Mouse (Mus musculus) layer of hippocampus, adult 18-20 months (tissue): ENCODE results near the gene Lysmd1. TPM values are rescaled to one million over a fixed set of nuclear protein-coding genes. Genes with fewer than 3 reads are reported as not detected.
A peak's percentile ranks its signal among the peaks of the same experiment; 100 is the strongest.

Experiments
- DNase-seq, 2 experiments: peaks; one replicate each; pipeline ENCODE4 v3.0.0; 2022; ENCODE audit warnings: low spot score in 2 of 2
- total RNA-seq, 2 experiments: library from RNA; stranded (reverse); gene quantifications; 2 replicates each; pipeline ENCODE4 v1.2.3; 2021

Gene Lysmd1
- total RNA-seq, 2 experiments from 2014 or later: 16.1 to 16.5 TPM

- DNase-seq: no peak
These were observed 1.7 kb downstream of the Lysmd1 start for GRCm38 (mm10) chr3:95135433-95136052.

- DNase-seq: no peak
These were observed 2.4 kb downstream of the Lysmd1 start for GRCm38 (mm10) chr3:95136336-95136735.

GRCm38 (mm10) chr3:95139586-95140288 is 5.8 kb downstream of the Lysmd1 start:
- no peak for DNase-seq

GRCm38 (mm10) chr3:95140289-95140595 is 6.4 kb downstream of the Lysmd1 start:
- DNase-seq: no peak

GRCm38 (mm10) chr3:95140795-95141194 is 6.9 kb downstream of the Lysmd1 start:
- DNase-seq: no peak

- no peak for DNase-seq
These were observed 7.6 kb downstream of the Lysmd1 start for GRCm38 (mm10) chr3:95141474-95141873.

- no peak for DNase-seq
These were observed 8.2 kb downstream of the Lysmd1 start, which contains the start of gene Tnfaip8l2 for GRCm38 (mm10) chr3:95141952-95142616. Tnfaip8l2 (minus strand) TSS chr3:95142360.

GRCm38 (mm10) chr3:95142617-95143011 is 8.7 kb downstream of the Lysmd1 start:
- peak; percentile 69 to 91 for DNase-seq

- no peak for DNase-seq
These were observed 14.0 kb downstream of the Lysmd1 start for GRCm38 (mm10) chr3:95147924-95148323.

- DNase-seq: no peak
These were observed 20.0 kb downstream of the Lysmd1 start for GRCm38 (mm10) chr3:95153874-95154273.

GRCm38 (mm10) chr3:95159511-95159986 is 25.7 kb downstream of the Lysmd1 start:
- no peak for DNase-seq

GRCm38 (mm10) chr3:95159987-95160963 is 26.4 kb downstream of the Lysmd1 start, which contains the start of gene Sema6c:
Sema6c (plus strand) TSS chr3:95160457.
- DNase-seq: peak; percentile 84 to 91

GRCm38 (mm10) chr3:95161041-95161551 is 27.2 kb downstream of the Lysmd1 start:
- no peak for DNase-seq

- DNase-seq: no peak
These were observed 27.9 kb downstream of the Lysmd1 start for GRCm38 (mm10) chr3:95161618-95162344.

GRCm38 (mm10) chr3:95162345-95162628 is 28.4 kb downstream of the Lysmd1 start:
- no peak for DNase-seq

GRCm38 (mm10) chr3:95163419-95164255 is 29.7 kb downstream of the Lysmd1 start:
- no peak for DNase-seq

GRCm38 (mm10) chr3:95164256-95164550 is 30.3 kb downstream of the Lysmd1 start:
- no peak for DNase-seq

GRCm38 (mm10) chr3:95164840-95165239 is 31.0 kb downstream of the Lysmd1 start:
- DNase-seq: no peak

- no peak for DNase-seq
These were observed 36.1 kb downstream of the Lysmd1 start for GRCm38 (mm10) chr3:95169996-95170395.

- DNase-seq: no peak
These were observed 37.2 kb downstream of the Lysmd1 start for GRCm38 (mm10) chr3:95171105-95171504.
